Mouse (Mus musculus) CH12F3 (cell line): ENCODE data around the gene Atn1.
"Not testable (repeated sequence)": the region's sequence is repeated elsewhere in the genome, so short reads cannot be mapped to it uniquely, and the experiment has no call there.

Experiments used
- in situ Hi-C: fragments of 300-500 bp; cut with MboI; formaldehyde crosslinking; loops from 2 replicates; pipeline ENCODE4 v1.14.3; 2020; ENCODE audit warnings: low sequenced_read_pairs

The Atn1 gene

GRCm38 (mm10) chr6:124755831-124756595 is at the start of gene Atn1, which contains the start of gene Gm45234:
Atn1 (minus strand) TSS chr6:124756524.
Gm45234 (minus strand) TSS chr6:124756021.
- in situ Hi-C loops: no loop called here

DNA sequence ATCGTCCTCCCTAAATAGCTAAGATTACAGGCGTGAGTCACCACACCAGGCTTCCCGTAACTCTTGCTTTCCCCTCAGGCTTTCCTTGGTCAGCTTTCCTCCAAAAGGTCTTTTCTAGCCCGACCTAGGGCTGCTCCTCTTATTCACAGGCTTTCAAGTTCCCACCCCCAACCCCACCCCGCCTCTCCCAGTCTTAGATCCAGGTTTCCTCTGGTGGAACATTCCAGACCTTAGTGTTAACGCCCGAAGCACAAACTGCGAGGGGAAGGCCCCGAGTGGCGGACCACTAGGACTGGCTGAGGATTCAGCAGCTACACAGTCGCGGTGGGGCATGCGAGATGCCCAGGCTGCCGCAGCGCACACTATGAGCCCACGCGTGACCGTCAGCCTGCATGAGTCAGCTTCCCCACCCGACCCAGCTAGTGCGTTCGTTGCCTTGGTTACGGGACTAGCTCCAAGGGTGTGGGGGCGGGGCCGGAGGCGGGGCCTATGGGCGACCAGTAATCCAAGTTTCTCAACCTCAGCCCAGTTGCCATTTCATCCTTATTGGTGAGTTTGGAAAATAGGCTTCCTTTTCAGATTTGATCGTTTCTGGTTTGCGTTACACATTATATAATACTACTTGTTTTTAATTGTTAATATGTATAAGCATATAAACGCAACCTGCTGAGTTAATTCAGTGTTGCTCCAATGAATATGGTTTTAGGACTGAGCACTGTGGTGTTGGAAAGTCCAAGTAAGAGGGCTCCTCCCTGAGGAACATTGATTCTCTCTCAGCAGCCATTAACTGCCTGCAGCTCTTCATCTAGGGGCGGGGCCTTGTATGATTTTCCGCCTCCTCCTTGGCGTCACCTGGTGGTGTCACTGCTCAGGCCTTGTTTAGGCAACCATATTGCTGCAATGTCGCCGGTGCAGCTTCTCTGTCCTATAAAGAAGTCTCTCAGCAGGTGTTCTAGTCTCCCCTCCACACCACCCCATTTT is 49.3 kb upstream of the Atn1 start:
- in situ Hi-C loops: no loop called here

DNA sequence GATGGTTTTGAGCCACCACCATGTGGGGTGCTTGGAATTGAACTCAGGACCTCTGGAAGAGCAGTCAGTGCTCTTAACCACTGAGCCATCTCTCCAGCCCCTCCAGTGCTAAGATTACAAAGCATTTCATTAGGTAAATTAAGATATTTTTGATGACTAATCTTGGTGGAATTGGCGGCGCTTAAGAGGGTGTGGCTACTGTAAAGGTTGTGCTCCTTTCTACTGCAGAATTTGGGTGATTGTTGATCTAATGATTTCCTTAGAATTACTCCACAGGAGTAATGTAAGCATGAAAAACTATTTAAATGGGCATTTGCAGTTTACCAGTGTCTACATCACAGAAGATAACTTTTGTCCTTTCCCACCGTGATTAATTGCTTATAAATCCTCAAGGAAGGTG is 48.0 kb upstream of the Atn1 start:
- in situ Hi-C loops: no loop called here

DNA sequence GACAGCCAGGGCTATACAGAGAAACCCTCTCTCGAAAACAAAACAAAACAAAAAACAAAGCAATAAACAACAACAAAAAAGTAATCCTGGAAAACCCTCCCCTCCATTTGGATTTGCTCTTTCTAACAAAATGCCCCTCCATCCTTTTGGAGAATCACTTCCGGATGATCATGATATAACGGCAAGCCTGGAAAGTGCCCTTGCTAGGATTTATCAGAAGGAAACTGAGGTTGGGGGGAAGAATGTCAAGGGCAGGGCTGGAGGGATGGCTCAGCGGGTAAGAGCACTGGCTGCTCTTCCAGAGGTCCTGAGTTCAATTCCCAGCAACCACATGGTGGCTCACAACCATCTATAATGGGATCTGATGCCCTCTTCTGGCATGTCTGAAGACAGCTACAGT is 47.4 kb upstream of the Atn1 start:
- in situ Hi-C loops: not testable (repeated sequence)

- in situ Hi-C loops: no loop called here
Measured at GRCm38 (mm10) chr6:124803061-124803460, 46.7 kb upstream of the Atn1 start.

GRCm38 (mm10) chr6:124802400-124802799 is 46.1 kb upstream of the Atn1 start:
- in situ Hi-C loops: not testable (repeated sequence)

DNA sequence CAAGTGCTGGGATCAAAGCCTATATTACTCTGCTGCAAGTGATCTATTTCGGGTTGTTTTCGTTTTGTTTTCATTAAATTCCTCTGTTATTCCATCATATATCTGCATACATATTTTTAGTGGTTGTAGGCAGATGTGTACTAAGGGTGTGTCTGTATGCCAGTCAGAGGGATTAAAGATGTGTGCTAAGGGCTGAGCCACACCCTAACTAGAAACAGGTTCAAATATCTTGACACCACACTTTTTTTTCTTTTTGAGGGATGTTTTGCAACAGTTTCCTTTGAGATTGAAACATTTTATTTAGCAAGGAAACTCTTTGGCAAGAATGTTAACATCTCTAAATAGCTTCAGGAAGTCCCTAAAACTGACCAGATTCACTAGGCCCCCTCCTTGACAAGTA is 39.9 kb upstream of the Atn1 start:
- in situ Hi-C loops: no loop called here

GRCm38 (mm10) chr6:124795781-124796180 is 39.5 kb upstream of the Atn1 start:
- in situ Hi-C loops: no loop called here

- in situ Hi-C loops: no loop called here
Measured at GRCm38 (mm10) chr6:124791911-124792310, 35.6 kb upstream of the Atn1 start.

DNA sequence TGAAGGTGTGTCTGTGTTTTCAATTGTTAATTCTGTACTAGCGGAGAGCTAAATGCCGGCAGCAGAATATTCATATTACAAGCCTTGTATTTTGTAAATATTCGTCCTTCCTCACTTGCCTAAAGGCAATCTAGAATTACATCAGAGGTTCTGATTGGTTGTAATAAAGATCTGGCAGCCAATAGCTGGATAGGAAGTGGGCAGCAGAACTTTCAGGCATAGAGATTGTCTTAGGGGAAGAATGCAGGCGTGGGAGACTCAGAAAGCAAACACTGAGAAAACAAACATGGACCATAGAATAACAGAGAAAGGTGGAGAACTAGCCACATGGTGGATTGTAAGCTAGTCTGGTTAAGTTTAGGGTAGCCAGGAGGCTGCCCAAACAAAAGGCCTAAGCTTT is 33.8 kb upstream of the Atn1 start:
- in situ Hi-C loops: no loop called here

DNA sequence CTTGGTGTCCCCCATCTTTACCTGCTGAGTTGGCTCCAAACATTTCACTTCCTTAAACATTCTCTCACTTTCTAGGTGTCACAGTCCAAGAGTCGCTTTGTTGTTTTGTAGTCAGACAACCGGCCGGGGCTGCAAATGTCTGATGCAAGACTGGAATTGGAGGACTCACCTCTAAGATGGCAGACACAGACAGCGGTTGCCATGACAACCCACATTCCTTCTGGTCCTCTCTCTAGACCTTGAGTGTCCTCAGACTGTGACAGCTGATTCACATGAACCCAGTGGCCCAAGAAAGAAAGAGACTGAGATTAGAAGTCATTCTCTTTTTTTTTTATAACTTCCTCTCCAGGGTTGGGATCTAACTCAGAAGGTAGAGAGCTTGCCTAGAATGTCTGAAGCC is 33.2 kb upstream of the Atn1 start:
- in situ Hi-C loops: no loop called here

DNA sequence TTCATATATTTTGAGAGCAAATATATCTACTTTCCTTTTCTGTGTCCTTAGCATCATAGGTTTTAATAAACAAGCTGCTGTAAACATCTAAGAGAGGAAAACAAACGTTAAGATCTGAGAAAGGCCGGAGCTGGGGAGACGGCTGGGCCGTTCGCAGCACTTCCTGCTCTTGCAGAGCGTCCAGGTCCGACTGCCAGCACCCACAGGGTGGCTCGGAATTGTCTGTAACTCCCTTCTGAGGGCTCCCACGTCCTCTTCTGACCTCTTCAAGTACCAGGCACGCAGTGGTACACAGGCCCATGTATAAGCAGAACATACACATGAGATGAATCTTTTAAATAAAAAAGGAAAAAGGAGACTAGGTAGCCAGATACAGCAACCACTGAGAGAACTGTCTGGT is 31.4 kb upstream of the Atn1 start:
- in situ Hi-C loops: no loop called here

DNA sequence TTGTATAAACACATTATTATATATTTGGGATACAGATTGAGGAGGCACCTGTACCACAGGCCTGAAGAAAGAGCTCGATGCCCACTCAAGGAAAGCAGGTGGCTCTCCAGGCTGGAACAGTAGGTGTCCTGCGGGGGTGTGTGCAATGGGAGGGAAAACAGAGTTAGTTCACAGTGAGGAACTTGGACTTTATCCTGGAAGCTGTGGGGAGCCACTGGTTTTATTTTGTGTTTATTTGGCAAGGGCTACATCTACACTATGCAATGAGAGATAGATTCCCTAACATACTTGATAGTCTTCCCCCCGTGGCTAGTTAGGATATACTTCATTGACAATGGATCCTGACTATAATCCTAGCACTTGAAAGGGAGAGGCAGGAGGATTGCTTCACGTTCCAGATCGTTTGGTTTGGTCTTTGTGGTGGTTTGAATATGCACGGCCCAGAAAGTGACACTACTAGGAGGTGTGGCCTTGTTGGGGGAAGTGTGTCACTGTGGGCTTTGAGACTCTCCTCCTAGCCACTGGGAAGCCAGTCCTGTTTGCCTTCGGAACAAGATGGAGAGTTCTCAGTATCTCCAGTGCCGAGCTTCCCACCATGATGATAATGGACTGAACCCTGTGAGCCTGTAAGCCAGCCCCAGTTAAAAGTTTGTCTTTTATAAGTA is 30.6 kb upstream of the Atn1 start:
- in situ Hi-C loops: no loop called here

GRCm38 (mm10) chr6:124782436-124782835 is 26.1 kb upstream of the Atn1 start:
- in situ Hi-C loops: no loop called here

- in situ Hi-C loops: no loop called here
Measured at GRCm38 (mm10) chr6:124780917-124781316, 24.6 kb upstream of the Atn1 start.

DNA sequence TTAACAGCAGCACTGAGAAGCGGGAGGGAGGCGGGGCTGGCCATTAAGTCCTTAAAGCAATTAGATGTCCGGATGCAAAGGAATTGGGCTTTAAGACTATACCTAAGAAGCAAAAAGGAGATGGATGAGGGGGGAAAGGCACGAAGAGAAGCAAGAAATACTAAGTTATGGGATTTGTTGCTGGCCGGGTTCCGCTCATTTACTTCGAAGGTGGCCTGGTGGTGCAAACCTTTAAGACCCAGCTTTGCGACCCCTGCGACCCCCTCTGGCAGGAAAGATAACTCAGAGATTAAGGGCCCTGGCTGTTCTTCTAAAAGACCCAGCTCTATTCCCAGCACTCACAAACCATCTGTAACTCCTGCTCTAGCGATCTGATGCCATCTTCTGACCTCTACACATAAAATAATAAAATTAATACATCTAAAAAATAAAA is 23.7 kb upstream of the Atn1 start:
- in situ Hi-C loops: no loop called here

DNA sequence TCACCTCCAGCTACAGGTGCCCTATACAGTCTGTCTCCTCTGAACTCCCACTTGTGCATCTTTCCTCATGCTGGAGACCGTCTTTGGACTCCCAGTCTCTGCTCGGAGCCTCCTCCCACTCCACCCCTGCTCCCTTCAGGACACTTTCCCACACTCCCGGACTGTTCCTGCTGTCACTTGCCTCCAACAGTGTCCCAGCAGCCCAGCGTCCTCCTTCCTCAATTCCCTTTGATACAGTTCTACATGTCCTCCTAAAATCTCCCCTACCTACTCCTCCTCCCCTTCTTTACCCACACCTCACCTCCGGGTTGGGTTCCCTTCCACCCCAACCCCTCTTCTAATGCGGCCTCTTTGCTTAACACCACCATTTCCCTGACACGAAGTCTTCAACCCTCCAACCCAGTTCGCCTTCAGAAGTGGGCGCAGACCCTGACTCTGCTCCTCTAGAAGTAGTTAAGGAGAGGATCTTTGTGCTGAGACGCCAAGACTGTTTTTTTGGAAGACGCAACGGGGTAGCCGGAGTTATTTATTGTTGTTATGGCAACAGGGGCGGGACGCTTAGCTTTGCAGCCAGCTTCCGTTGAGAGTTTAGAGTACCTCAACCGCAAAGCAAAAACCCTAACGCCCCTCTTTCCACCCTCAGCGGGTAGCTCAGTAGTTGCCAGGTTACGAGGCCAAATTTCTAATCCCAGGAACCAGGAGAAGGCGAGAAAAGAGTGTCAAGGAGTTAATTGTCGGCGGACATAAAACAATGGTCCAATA is 23.1 kb upstream of the Atn1 start, which contains the start of gene Lrrc23:
Gene Lrrc23 (minus strand): TSS at position 506 of the 762 bp plus-strand sequence.
- in situ Hi-C loops: no loop called here

- in situ Hi-C loops: no loop called here
Measured at GRCm38 (mm10) chr6:124770511-124770910, 14.2 kb upstream of the Atn1 start.

DNA sequence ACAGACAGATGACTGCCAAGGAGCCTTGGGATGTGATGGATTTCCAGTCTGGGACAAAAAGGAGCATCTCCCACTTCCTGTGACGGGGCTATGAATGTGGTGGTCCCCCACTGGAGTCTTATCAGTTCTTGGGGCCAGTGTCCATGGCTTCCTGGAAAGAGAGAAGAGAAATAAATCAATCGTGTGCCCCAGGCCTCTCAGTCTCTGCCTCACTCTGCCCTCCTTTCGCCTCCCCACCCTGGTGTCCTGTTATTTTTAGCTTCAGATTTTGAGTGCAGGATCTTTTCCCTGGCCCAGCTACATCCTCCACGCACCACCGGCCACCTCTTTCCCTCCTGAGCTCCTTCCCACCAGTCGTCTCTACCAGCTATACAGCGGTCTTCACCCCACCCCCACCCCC is 13.7 kb upstream of the Atn1 start:
- in situ Hi-C loops: no loop called here

DNA sequence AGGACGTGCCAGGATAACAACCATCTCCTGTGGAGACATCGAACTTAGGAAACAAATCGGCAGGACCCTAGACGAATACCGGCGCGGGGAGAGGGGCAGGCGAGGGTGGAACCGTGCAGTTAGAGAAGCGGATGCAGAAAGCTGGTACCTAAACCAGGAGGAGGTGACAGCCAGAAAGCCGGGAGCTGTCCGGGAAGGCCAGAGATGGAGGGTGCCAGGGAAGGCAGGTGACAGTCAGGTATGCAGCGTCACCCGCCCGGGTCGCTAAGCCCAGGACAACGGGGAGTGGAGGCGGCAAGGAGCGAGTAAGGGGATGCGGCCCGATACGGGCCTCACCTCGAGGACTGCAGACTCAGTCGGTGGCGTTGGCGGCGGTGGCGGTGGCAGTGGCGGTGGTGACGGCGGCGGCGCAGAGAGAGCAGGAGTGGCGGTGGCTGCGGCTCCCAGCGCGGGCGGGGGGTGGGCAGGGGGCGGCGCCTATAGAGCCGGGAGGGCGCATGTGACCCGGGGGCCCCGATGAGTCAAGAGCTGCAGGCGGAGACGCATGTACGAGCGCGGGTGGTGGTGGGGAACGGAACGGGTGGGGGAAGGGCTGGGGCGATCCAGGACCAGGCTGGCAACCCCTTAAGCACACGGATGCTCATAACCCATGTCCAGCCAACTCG is 12.9 kb upstream of the Atn1 start, which contains the start of gene Eno2:
Gene Eno2 (minus strand): TSS at position 573 of the 665 bp plus-strand sequence.
- in situ Hi-C loops: no loop called here
